Mouse (Mus musculus): Measurements from ENCODE around the gene D930048N14Rik.
"Not testable (repeated sequence)": the region's sequence is repeated elsewhere in the genome, so short reads cannot be mapped to it uniquely, and the experiment has no call there.

D930048N14Rik gene

GRCm38 (mm10) chr11:51650691-51651515 lies at the start of gene D930048N14Rik, which contains the start of gene N4bp3:
Gene D930048N14Rik, plus strand, starts transcription at chr11:51650954.
Gene N4bp3, minus strand, starts transcription at chr11:51650842.
- no peak for DNase-seq (ENCODE audit: low read depth, low spot score)

- DNase-seq (ENCODE audit: low read depth, low spot score): no peak
Observed at GRCm38 (mm10) chr11:51602253-51602652, 48.5 kb upstream of the D930048N14Rik start.

- DNase-seq (ENCODE audit: low read depth, low spot score): peak; percentile 80
Observed at GRCm38 (mm10) chr11:51605602-51606446, 44.9 kb upstream of the D930048N14Rik start.

GRCm38 (mm10) chr11:51606447-51607095 lies 44.2 kb upstream of the D930048N14Rik start, which contains the start of gene Hnrnpab:
Gene Hnrnpab, minus strand, starts transcription at chr11:51606847.
- DNase-seq (ENCODE audit: low read depth, low spot score): peak; percentile 98

- DNase-seq (ENCODE audit: low read depth, low spot score): no peak
Observed at GRCm38 (mm10) chr11:51607096-51607738, 43.5 kb upstream of the D930048N14Rik start.

DNA sequence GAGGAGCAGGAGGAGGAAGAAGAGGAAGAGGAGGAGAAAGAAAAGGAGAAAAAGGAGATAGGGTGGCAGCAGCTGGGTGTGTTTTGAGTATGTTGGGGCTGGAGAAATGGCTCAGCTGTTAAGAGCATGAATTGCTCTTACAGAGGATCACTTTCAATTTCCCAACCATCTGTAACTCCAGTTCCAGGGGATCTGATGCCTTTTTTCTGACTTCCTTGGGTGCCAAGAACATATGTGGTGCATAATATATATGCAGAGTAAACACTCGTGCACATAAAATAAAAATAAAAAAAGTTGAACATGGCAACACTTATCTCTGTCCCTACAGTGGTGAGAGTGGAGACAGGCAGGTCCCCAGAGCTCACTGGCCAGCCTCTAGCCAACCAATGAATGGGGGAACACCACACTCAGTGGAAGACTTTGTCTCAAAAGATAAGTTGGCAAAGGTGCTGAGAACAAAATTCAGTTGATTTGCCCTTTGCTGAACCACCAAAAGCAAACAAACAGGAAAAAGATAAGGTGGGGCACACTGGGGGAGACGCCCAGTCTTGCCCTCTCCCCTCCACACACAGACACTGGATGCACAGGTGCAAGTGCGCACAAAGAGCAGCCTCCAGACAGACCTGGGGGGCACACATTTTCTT lies 41.4 kb upstream of the D930048N14Rik start:
- no peak for DNase-seq (ENCODE audit: low read depth, low spot score)

GRCm38 (mm10) chr11:51609940-51610339 lies 40.8 kb upstream of the D930048N14Rik start:
- not testable (repeated sequence) for DNase-seq (ENCODE audit: low read depth, low spot score)

DNA sequence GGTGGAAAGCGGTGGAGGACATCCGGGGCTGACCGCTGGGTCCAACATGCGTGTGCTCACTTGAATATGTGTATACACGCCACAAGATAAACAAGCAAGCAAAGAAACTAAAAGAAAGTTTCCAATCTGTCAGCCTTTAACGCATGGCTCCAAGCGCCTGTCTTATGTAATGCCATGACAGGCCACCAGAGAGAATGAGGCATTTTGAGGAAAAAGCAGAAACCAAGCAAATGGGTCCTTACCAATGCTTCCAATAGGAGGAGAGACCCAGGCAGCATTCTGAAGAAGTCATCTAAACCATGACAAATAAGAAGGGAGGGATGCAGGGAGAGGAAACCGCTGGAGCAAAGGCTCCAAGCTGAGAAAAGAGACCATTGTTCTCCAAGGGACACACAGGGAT lies 36.5 kb upstream of the D930048N14Rik start:
- DNase-seq (ENCODE audit: low read depth, low spot score): no peak

DNA sequence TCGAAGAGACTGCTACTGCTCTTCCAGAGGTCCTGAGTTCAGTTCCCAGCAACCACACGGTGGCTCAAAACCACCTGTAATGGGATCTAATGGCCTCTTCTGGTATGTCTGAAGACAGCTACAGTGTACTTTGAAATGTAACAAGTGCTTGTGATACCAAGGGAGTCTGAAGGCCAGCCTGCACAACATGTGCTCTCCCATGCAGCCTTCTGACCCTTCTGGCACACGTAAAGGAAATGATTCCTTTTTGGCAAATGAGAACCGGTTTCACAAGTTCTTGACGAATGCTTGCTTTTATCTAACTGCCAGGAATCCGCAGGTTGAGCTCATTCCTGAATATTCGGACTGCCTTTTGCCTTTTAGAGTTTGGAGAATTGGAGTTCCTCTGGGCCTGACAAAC lies 35.6 kb upstream of the D930048N14Rik start:
- peak; percentile 61 for DNase-seq (ENCODE audit: low read depth, low spot score)

GRCm38 (mm10) chr11:51615601-51616000 lies 35.2 kb upstream of the D930048N14Rik start:
- DNase-seq (ENCODE audit: low read depth, low spot score): peak; percentile 71

DNA sequence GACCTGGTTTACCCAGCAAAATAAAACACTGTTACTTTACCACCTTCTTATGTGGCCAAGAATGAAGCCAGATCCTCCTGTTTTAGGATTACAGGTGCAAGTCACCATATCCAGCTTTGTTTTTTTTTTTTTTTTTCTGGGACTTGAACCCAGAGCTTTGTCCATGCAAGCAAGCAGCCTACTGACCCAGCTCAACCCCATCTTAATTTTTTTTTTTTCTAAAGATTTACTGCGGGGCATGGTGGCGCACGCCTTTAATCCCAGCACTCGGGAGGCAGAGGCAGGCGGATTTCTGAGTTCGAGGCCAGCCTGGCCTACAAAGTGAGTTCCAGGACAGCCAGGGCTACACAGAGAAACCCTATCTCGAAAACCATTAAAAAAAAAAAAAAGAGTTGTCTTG lies 34.6 kb upstream of the D930048N14Rik start:
- not testable (repeated sequence) for DNase-seq (ENCODE audit: low read depth, low spot score)

DNA sequence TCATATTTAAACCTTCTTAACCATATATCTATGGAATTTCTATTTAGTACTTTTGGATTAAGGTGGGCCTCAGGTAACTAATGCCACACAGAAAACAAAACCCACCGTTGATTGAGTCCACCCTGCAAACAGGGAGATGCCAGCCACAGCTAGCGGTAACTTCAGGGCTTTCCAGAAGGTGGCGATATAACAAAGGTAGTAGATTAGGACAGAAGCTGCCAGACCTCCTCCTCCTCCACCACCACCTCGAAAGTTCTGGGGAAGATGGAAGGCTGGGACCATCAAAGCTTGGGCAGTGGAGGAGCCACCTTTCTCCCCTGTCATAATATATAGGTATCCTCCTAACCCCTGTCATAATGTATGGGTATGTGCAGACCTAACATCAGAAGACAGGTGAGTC lies 33.1 kb upstream of the D930048N14Rik start:
- DNase-seq (ENCODE audit: low read depth, low spot score): peak; percentile 48

DNA sequence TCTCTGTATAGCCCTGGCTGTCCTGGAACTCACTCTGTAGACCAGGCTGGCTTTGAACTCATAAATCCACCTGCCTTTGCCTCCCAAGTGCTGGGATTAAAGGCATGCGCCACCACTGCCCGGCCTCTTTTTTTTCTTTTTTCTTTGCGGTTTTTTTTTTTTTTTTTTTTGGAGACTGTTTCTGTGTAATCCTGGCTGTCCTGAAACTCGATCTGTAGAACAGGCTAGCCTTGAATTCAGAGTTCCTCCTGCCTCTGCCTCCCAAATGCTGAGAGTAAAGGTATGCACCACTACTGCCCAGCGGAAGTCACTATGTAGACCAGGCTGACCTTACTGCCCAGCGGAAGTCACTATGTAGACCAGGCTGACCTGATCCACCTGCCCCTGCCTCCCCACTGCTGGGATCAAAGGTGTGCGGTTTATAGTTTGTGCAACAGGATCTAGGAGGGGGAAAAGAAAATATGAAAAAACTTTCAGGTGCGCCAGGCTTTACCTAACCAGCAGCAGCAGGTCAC lies 31.8 kb upstream of the D930048N14Rik start:
- no peak for DNase-seq (ENCODE audit: low read depth, low spot score)

- peak; percentile 95 for DNase-seq (ENCODE audit: low read depth, low spot score)
Observed at GRCm38 (mm10) chr11:51619409-51620060, 31.2 kb upstream of the D930048N14Rik start, which contains the start of gene Nhp2. Gene Nhp2, plus strand, starts transcription at chr11:51619735.

- DNase-seq (ENCODE audit: low read depth, low spot score): no peak
Observed at GRCm38 (mm10) chr11:51620084-51620483, 30.7 kb upstream of the D930048N14Rik start.

DNA sequence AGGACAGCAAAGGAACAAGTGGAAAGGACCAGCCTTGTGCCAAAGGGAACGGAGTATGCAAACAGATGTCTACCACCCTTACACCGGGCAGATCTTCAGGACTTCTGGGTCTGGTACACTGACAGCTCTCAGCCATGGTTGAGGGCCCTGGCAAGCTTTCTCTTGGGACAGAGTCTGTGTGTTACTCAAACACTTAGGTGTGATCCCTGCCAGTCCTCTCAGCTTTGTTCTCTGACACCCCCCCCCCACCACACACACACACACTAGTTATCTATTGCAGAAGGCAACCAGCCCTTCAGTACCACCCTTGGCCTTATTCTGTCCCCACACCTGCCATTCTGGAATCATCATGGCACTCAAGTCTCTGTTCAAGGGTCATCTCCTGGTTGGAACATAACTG lies 29.0 kb upstream of the D930048N14Rik start:
- DNase-seq (ENCODE audit: low read depth, low spot score): no peak

- DNase-seq (ENCODE audit: low read depth, low spot score): no peak
Observed at GRCm38 (mm10) chr11:51622971-51623491, 27.7 kb upstream of the D930048N14Rik start.

DNA sequence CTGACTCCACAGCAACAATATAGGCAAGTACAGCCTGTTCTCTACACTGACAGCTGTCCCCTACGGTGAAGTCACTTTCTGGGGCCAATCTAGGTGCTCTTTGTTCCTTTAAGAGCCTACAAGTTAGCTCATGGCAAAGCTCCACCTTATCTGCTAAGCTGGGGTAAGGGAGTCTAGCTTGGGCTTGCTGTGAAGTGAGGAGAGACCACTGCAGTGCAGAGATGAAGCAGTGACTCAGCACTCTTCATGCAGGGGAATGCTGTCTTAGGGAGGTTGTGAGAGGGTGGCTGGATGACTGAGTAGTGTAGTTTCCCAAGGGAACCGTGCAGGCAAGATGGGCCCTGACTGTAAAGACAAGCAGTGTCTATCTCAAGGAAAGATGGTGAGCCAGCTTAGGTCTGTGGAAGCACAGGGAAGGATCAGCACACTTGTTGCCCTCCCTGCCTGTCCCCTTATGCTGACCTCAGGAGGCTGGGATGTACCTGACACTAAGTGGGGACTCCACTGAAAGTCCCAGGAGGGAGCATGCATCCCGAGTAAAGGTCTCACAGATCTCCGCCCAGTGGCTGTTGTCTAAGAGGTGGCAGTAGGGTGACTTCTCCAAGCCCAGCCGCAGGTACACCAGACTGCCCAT lies 25.4 kb upstream of the D930048N14Rik start:
- no peak for DNase-seq (ENCODE audit: low read depth, low spot score)

GRCm38 (mm10) chr11:51627425-51627824 lies 23.3 kb upstream of the D930048N14Rik start:
- DNase-seq (ENCODE audit: low read depth, low spot score): no peak
